Mouse (Mus musculus) T-helper 1 cell (primary cell): ENCODE measurements around the gene Krt33b.

ENCODE experiments used
- in situ Hi-C: fragments of 300-600 bp; cut with MboI, MseI; formaldehyde crosslinking; loops from one replicate; pipeline ENCODE4 v1.15.1; 2025; ENCODE audit warnings: high pct_unique_total_duplicates

The Krt33b gene

DNA sequence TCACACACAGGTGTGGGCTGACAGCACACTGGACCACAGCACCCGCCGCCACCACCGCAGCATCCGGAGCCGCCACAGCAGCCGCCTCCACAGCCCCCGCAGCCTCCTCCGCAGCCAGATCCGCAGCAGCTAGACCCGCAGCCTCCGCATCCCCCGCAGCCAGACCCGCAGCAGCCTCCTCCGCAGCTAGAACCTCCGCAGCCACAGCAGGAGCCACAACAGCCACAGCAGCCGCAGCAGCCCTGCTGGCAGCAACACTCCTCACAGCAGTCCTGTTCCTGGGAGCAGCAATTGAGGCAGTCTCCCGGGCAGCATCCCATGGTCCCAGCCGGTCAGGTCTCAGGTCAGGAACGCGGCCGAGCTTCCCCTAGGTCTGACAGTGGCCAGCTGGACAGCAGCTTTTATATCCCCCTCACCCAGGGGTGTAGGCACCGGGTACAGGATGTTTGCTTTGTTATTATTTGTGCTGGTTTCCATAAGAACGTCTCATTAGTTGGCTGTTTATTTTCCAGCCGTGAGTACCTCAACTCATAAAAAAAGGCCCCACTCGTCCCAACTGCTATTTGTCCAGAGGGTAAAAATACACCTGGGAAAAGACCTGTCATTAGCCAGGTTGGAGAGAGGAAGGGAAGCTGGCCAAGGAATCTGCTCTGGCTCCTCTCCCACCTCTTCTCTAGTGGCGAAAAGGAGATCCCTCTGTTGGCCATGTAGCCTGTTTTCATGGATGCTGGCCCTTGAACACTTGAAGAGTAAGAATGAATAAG is 35.9 kb downstream of the Krt33b start, which contains the start of gene Krtap17-1:
TSS of gene Krtap17-1 (minus strand) at position 375 of the 764 bp plus-strand sequence.
- in situ Hi-C loops: no loop called here

DNA sequence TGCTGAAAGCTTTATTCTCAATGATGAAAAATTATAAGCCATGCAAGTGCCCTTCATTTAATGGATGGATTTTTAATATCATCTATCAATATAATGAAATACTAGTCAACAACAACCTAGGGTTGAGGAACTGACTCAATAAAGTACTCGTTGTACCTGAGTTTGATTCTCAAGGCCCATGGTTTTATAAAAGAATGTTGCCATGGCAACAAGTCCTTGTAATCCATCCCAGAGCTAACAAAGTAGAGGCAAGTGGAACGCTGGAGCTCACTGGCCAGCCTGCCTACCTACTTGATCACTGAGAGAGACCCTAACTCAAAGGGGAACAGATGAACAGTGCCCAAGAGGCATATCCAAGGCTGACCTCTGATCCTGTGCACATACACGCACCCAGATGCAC is 39.1 kb downstream of the Krt33b start:
- in situ Hi-C loops: no loop called here

DNA sequence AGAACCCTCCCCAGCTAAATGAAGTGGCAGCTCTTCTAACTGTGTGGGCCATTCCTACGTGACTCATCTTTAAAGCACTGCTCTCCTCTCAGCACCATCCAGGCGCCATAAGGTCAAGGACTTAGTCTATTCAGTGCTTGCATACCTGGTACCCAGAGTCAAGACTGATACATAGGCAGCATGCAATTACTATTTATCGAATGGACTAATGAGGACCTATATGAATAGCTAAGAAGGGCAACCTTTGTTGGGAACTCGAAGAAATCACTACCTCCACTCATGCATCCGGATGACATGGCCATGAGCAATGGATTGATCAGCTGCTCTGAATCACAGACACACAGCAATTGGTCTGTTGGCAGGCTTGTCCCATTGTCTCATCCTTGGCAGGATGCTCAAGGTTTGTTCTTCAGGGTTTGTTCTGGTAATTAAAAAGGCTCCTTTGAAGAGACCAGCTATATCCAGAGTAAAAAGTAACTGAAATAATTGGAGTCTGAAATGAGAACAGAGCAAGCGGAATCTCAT is 39.7 kb downstream of the Krt33b start:
- in situ Hi-C loops: no loop called here

DNA sequence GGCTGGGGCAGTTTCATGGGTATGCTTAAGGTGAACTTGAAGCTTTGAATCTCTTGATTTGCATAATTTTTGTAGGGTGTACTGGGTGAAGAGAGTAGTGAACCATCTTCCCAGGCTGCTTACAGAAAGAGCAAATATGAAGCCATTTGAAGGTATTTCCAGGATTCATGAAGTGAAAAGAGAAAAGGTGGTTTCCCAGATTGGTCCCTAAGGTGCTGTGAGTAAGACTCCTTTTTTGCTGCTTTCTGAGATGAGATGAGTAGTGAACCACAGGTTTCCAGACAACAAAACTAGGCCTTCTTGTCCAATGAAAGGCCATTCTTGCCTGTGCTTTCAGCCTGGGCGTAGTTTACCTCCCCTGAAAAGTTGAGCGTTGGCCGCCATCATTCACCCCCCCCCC is 41.1 kb downstream of the Krt33b start:
- in situ Hi-C loops: no loop called here

DNA sequence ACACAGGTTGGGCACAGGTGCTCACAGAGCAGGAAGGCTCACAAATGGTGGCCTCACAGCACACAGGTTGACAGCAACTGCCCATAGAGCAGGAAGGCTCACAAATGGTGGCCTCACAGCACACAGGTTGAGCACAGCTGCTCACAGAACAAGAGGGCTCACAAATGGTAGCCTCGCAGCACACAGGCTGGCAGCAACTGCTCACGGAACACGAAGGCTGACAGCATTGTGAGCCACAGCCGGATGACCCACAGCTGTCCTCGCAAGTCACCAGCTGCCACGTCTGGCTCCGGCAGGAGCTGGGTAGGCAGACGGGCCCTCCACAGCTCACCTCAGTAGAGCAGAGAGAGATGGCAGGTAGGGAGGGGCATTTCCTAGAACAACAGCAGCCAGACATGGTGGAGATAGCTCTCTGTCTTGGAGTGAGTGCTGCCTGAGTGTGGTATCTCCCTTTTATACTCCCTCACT is 43.5 kb downstream of the Krt33b start, which contains the start of gene Krtap16-1:
TSS of gene Krtap16-1 (minus strand) at position 418 of the 468 bp plus-strand sequence.
- in situ Hi-C loops: no loop called here

DNA sequence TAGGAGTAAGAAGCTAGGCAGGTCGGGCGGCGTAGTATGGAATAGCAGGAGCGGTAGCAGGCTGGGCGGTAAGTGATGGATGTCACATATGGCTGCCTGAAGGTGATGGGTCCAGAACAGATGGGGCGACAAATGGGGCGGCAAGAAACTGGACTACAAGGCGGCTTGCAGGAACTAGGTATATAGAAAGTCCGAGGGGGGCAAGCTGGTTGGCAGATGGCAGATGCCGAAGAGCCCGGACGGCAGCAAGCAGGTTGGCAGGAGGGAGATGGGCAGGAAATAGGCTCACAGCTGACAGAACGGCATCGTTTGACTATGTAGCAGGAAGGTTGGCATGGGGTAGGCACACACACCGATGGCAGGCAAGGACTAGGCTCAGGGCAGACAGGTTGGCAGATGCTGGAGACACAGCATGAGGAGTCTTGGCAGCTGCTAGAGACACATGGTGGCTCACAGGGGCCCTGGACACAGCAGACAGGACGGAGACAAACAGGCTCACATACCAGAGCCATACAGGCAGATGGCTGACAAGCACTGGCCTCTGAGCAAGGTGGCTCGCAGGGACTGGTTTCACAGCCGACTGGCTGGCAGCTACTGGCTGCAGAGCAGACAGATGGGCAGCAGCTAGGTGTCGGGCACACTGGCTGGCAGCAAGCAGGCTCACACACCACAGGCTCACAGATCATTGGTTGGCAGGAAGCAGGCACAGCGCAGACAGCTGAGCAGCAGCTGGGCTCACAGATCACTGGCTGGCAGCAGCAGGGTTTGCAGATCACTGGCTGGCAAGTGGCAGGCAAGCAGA is 44.2 kb downstream of the Krt33b start:
- in situ Hi-C loops: no loop called here

DNA sequence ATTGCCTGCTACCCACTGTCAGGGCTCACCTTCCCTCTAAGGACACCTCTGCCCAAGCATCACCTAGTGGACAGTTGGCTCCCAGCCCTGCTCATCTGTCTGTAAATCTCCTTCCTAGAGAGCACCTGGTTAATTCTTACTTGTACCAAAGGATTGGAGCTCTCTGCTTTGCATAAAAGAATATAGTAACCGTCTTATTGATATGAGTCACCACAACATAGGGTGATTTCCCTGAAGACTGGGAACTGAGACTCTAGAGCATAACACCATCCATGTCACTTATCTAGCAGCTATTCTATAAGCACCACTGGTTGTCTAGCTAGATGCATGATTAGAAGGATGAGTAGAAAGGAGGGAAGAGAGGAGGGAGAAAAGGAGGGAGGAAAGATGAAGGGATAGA is 46.2 kb downstream of the Krt33b start:
- in situ Hi-C loops: no loop called here

DNA sequence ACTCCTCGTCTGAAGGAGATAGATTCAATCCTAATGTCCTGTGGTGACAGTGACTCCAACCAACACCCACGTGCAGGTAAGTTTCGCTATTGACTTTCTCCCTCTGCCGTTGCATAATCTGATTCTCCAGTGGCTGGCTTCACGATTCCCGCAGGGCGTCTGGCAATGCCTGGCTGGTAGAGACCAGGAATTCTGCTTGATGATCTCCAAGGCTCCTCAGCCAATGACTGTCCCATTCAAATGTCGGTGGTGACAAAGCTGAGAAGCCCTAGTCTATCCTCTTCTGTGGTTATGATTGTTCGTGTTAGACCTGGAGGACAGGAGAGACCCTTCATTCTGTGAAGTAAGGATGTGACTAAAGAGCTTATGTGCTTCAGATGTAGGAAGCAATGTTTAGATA is 46.9 kb downstream of the Krt33b start:
- in situ Hi-C loops: no loop called here

DNA sequence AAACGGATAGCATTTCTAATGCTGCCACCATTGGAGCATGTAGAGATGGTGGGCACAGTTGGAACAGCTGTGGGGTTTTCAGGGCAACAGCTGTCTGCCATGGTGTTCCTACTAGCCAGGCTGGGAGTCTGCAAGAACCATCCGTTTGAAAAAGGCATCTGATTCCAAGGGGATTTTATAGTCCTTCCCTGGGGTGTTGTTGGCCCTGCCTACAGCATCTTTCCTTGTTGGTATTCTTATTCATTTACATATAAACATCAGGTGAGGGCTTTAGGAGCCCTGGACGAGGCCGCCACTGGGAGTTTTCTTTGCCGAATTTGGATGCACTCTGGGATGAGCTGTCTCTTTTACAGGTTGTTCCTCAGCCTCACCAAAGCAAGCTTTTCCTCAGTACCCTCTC is 50.7 kb downstream of the Krt33b start, which contains the start of gene Krtap29-1:
TSS of gene Krtap29-1 (minus strand) at position 101 of the 400 bp plus-strand sequence.
- in situ Hi-C loops: no loop called here
